Mouse (Mus musculus): Measurements from ENCODE around the gene Gde1. TPM values are rescaled to one million over a fixed set of nuclear protein-coding genes. Genes with fewer than 3 reads are reported as not detected.

Gene Gde1
- polyA plus RNA-seq, 1 experiment from 2014 or later, result 136 TPM

DNA sequence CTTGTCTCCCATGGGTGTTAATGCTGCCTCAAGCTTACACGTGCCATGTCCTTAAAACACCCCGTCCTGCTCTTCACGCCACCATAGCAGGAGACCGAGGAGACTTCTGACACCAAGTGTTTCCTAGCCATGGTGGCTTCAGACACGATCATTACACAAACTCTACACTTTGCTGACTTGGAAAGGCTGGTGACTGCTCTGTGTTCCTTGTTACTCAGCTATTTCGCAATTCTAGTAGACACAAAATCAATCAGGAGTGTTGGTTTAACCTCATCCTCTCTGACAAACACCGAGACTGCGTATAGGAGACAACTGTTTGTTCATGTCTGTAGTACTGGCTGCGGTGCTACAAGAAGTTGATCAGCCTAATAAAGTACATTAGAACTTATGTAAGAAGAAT lies 6.7 kb downstream of the Gde1 start:
- 52% methylated on average over 9 of the region's 9 CpGs for whole genome bisulfite sequencing
- H3K4me3 ChIP-seq (ENCODE audit: low read depth, low read length), result no peak overlapping the region
- no peak overlapping the region for H3K9ac ChIP-seq (ENCODE audit: low read depth, low read length)
- no peak for TF ChIP-seq CTCF (IDR thresholded peaks at IDR 0.05; ENCODE audit: low read depth)
- H3K4me1 ChIP-seq (replicated peaks; ENCODE audit: control insufficient read depth, insufficient read depth, low read length), result no peaks in the 10 kb centered on the region; the same call in 1 of the 2 replicates
- 0 out of 2 replicates have a peak, but pooled peaks have one; percentile 13 for ATAC-seq
- H3K36me3 ChIP-seq (ENCODE audit: control insufficient read depth, insufficient read depth), result peaks cover 35% of the 10 kb centered on the region
- H3K27ac ChIP-seq (ENCODE audit: low read depth, low read length), result no peak overlapping the region
- no peak overlapping the region for H3K4me2 ChIP-seq (replicated peaks; ENCODE audit: low read depth)
- H3K9me3 ChIP-seq (ENCODE audit: control insufficient read depth), result no peaks in the 10 kb centered on the region
- H3K27me3 ChIP-seq (replicated peaks; ENCODE audit: control insufficient read depth, insufficient read depth, low read length), result no peaks in the 10 kb centered on the region

DNA sequence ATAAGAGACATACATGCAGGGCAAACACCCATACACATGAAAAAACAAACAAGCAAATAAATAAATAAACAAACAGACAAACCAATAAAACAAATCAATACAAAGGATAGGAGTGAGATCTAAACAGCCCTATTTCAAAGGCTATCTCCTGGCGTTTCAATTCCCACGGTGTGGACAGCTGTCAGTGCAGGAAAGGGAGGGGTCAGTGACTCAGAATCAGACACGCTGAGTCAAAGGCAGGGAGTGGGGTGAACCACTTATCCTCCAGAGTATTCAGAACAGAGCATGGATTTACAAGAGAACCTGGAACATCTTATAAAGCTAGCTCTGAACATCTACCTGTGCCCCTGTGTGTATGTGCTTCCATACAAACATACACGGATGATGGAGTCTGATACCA lies 8.4 kb downstream of the Gde1 start:
- no peak overlapping the region for H3K9ac ChIP-seq (ENCODE audit: low read depth, low read length)
- no peak overlapping the region for H3K27ac ChIP-seq (ENCODE audit: low read depth, low read length)
- no peak overlapping the region for H3K4me3 ChIP-seq (ENCODE audit: low read depth, low read length)
- no peaks in the 10 kb centered on the region for H3K9me3 ChIP-seq (ENCODE audit: control insufficient read depth)
- no peaks in the 10 kb centered on the region for H3K27me3 ChIP-seq (replicated peaks; ENCODE audit: control insufficient read depth, insufficient read depth, low read length)
- 0 out of 2 replicates have a peak, but pooled peaks have one; percentile 22 for ATAC-seq
- no peaks in the 10 kb centered on the region for H3K4me1 ChIP-seq (replicated peaks; ENCODE audit: control insufficient read depth, insufficient read depth, low read length)
- H3K36me3 ChIP-seq (ENCODE audit: control insufficient read depth, insufficient read depth), result peaks cover 49% of the 10 kb centered on the region
- TF ChIP-seq CTCF (IDR thresholded peaks at IDR 0.05; ENCODE audit: low read depth), result no peak
- WGBS, result 52% methylated on average over 4 of the region's 4 CpGs
- no peak overlapping the region for H3K4me2 ChIP-seq (replicated peaks; ENCODE audit: low read depth)

DNA sequence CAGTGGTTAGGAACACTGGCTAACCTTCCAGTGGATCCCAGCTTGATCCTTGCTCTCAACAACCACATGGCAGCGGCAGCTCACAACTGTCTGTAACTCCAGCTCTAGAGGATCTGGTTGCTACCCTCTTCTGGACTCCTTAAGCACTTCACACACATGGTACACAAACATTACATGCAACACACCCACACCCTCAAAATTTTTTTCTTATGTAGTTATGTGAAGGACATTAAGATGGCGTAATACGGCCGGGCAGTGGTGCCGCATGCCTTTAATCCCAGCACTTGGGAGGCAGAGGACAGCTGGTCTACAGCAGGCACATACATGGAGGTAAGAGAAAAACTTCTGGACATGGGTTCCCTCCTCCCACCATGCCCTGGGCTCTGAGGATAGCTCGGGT lies 9.4 kb downstream of the Gde1 start:
- no peak overlapping the region for H3K9ac ChIP-seq (ENCODE audit: low read depth, low read length)
- no peak overlapping the region for H3K4me3 ChIP-seq (ENCODE audit: low read depth, low read length)
- no peak overlapping the region for H3K27ac ChIP-seq (ENCODE audit: low read depth, low read length)
- H3K27me3 ChIP-seq (replicated peaks; ENCODE audit: control insufficient read depth, insufficient read depth, low read length), result no peaks in the 10 kb centered on the region
- WGBS, result 92% methylated on average over 6 of the region's 6 CpGs
- H3K36me3 ChIP-seq (ENCODE audit: control insufficient read depth, insufficient read depth), result peaks cover 60% of the 10 kb centered on the region
- H3K4me2 ChIP-seq (replicated peaks; ENCODE audit: low read depth), result no peak overlapping the region
- no peak for TF ChIP-seq CTCF (IDR thresholded peaks at IDR 0.05; ENCODE audit: low read depth)
- no peaks in the 10 kb centered on the region for H3K4me1 ChIP-seq (replicated peaks; ENCODE audit: control insufficient read depth, insufficient read depth, low read length)
- no peaks in the 10 kb centered on the region for H3K9me3 ChIP-seq (ENCODE audit: control insufficient read depth)
- no peak for ATAC-seq

DNA sequence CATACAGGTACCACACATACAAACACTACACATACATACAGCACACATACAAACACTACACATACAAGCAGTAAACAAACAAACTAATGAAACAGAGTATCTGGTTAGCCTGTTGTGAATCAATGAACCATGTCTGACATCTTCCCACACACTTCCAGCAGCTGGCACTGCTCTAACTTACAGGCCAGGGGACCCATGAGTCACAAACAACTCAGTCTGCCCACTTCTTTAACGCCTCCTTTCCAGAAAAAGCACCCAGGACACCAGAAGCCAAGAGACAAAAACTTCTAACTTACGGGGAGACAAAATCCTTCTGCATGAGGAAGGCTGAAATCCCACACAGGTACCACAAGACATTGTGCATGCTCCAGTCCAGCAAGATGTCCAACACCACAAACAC lies 14.3 kb downstream of the Gde1 start:
- Histone ChIP-seq H3K4me2 (replicated peaks; ENCODE audit: low read depth) (no peak overlapping the region), H3K27ac (ENCODE audit: low read depth, low read length) (no peak overlapping the region), H3K4me1 (replicated peaks; ENCODE audit: control insufficient read depth, insufficient read depth, low read length) (no peaks in the 10 kb centered on the region), H3K27me3 (replicated peaks; ENCODE audit: control insufficient read depth, insufficient read depth, low read length) (no peaks in the 10 kb centered on the region), H3K4me3 (ENCODE audit: low read depth, low read length) (no peak overlapping the region), H3K36me3 (ENCODE audit: control insufficient read depth, insufficient read depth) (peaks cover 76% of the 10 kb centered on the region), H3K9ac (ENCODE audit: low read depth, low read length) (no peak overlapping the region), H3K9me3 (ENCODE audit: control insufficient read depth) (no peaks in the 10 kb centered on the region)
- no peak for ATAC-seq
- TF ChIP-seq CTCF (IDR thresholded peaks at IDR 0.05; ENCODE audit: low read depth), result no peak
- 100% methylated on average over 2 of the region's 2 CpGs for WGBS

DNA sequence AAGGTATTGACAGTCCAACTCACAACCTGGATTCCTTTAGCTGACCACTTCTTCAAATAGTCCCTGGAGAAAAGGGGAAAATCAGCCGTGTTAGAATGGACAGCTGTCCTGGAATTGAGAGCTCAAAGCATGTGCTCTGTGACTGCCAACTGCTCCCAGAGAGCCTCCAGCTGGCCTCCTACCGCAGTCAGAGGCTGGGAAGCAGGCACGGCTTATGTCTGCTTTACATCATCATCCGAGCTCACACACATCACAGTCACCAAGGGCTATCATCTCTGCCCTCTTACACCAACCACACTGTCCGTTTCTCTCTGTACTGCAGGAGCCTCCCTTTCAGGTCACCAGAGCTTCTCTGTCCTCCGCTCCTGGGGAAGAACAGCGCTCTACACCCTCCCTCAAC lies 16.5 kb downstream of the Gde1 start:
- no peak overlapping the region for H3K4me2 ChIP-seq (replicated peaks; ENCODE audit: low read depth)
- 70% methylated on average over 7 of the region's 7 CpGs for WGBS
- no peak overlapping the region for H3K9ac ChIP-seq (ENCODE audit: low read depth, low read length)
- H3K36me3 ChIP-seq (ENCODE audit: control insufficient read depth, insufficient read depth), result peaks cover 59% of the 10 kb centered on the region
- no peak overlapping the region for H3K4me3 ChIP-seq (ENCODE audit: low read depth, low read length)
- TF ChIP-seq CTCF (IDR thresholded peaks at IDR 0.05; ENCODE audit: low read depth), result no peak
- no peaks in the 10 kb centered on the region for H3K9me3 ChIP-seq (ENCODE audit: control insufficient read depth)
- H3K4me1 ChIP-seq (replicated peaks; ENCODE audit: control insufficient read depth, insufficient read depth, low read length), result no peaks in the 10 kb centered on the region
- no peak for ATAC-seq
- H3K27ac ChIP-seq (ENCODE audit: low read depth, low read length), result no peak overlapping the region
- no peaks in the 10 kb centered on the region for H3K27me3 ChIP-seq (replicated peaks; ENCODE audit: control insufficient read depth, insufficient read depth, low read length)

DNA sequence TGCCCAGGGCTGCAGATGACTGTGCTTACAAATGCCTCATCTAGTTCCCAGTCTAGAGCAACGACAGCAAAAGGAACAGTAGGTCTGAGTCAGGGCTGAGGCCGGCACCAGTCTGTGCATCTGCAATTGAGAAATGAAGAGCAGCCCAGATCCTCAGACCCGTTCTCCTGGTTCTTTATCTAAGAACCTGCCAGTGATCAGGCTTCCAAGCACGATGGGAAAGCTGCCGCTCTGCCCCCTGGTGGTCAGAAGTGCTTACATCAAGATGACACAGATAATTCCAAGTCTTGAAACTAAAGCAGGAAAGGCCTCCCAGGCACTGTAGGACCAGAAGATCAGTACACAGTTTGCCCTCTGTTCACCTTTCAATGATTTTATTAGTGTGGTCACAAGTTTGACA lies 17.4 kb downstream of the Gde1 start:
- ATAC-seq, result peak; percentile 42; the same call in 1 of the 2 replicates
- Histone ChIP-seq H3K9me3 (ENCODE audit: control insufficient read depth) (no peaks in the 10 kb centered on the region), H3K9ac (ENCODE audit: low read depth, low read length) (no peak overlapping the region), H3K4me3 (ENCODE audit: low read depth, low read length) (no peak overlapping the region), H3K4me1 (replicated peaks; ENCODE audit: control insufficient read depth, insufficient read depth, low read length) (no peaks in the 10 kb centered on the region), H3K27me3 (replicated peaks; ENCODE audit: control insufficient read depth, insufficient read depth, low read length) (no peaks in the 10 kb centered on the region), H3K36me3 (ENCODE audit: control insufficient read depth, insufficient read depth) (peaks cover 53% of the 10 kb centered on the region), H3K4me2 (replicated peaks; ENCODE audit: low read depth) (no peak overlapping the region), H3K27ac (ENCODE audit: low read depth, low read length) (no peak overlapping the region)
- TF ChIP-seq CTCF (IDR thresholded peaks at IDR 0.05; ENCODE audit: low read depth), result peak; percentile 88
- 17% methylated on average over 5 of the region's 5 CpGs for WGBS

DNA sequence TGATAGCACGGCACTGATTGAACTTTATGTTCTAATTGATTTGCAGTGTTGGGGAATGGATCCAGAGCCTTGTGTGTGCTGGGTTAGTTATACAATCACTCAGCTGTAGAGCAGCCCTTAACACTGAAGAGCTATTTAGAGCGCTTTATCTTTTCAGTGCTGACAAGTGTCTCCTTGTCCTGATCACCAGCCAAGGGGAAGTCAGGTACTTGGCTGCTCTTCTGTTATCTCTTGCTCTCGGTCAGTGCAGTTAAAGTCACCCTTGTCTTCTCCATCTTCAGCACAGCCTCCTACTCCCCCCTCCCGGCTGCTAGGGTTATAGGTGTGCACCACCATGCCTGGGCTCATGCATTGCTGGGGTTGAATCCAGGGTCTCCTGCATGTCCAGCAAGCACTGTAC lies 28.8 kb downstream of the Gde1 start:
- no peak overlapping the region for H3K4me3 ChIP-seq (ENCODE audit: low read depth, low read length)

More for the DNA sequence above, 28.8 kb downstream of the Gde1 start:
- H3K9me3 ChIP-seq (ENCODE audit: control insufficient read depth), result no peaks in the 10 kb centered on the region
- H3K36me3 ChIP-seq (ENCODE audit: control insufficient read depth, insufficient read depth), result peaks cover 30% of the 10 kb centered on the region; the same call in 1 of the 2 replicates
- 78% methylated on average over 4 of the region's 4 CpGs for WGBS
- no peak for ATAC-seq
- H3K27ac ChIP-seq (ENCODE audit: low read depth, low read length), result no peak overlapping the region
- no peak for TF ChIP-seq CTCF (IDR thresholded peaks at IDR 0.05; ENCODE audit: low read depth)
- H3K9ac ChIP-seq (ENCODE audit: low read depth, low read length), result no peak overlapping the region
- H3K27me3 ChIP-seq (replicated peaks; ENCODE audit: control insufficient read depth, insufficient read depth, low read length), result no peaks in the 10 kb centered on the region
- H3K4me1 ChIP-seq (replicated peaks; ENCODE audit: control insufficient read depth, insufficient read depth, low read length), result no peaks in the 10 kb centered on the region
- no peak overlapping the region for H3K4me2 ChIP-seq (replicated peaks; ENCODE audit: low read depth)

All from intestine, postnatal 0 days (tissue).